Mouse (Mus musculus): ENCODE data around the gene Il20rb. TPM values are rescaled to one million over a fixed set of nuclear protein-coding genes. Genes with fewer than 3 reads are reported as not detected.

The Il20rb gene
- polyA plus RNA-seq, 1 experiment from 2014 or later, result 0.37 TPM

GRCm38 (mm10) chr9:100493611-100494261 lies 7.1 kb upstream of the Il20rb start:
- Histone ChIP-seq H3K9ac (no peak overlapping the region), H3K9me3 (replicated peaks) (no peaks in the 10 kb centered on the region), H3K4me2 (no peak overlapping the region), H3K36me3 (no peaks in the 10 kb centered on the region), H3K4me1 (replicated peaks) (no peaks in the 10 kb centered on the region), H3K27me3 (no peaks in the 10 kb centered on the region), H3K27ac (no peak overlapping the region), H3K4me3 (replicated peaks) (no peak overlapping the region)
- WGBS (ENCODE audit: insufficient replicate concordance), result 80% methylated on average over 5 of the region's 5 CpGs
- DNase-seq, result no peak
- ATAC-seq (ENCODE audit: low read depth), result no peak

DNA sequence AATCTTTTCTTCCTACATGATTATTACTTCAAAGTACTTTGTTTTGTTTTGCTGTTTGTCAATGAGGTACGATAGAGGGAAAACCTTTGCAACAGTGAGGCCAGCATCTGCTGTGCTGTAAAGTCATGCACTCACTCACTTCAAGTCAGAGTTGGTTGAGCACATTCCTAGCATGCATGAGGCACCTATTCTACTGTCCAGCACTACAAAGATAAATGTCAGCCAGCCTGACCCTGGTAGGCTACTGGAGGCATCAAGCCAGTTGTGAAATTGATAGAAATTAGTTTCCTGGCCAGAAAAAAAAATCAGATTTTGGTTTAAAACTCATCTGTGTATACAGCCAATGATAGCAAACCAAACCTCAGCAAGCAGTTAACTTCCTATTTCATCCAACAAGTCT lies 4.8 kb upstream of the Il20rb start:
- 81% methylated on average over 1 of the region's 1 CpGs for WGBS (ENCODE audit: insufficient replicate concordance)
- Histone ChIP-seq H3K4me3 (replicated peaks) (no peak overlapping the region), H3K4me2 (no peak overlapping the region), H3K27me3 (no peaks in the 10 kb centered on the region), H3K4me1 (replicated peaks) (peaks cover 3% of the 10 kb centered on the region; the same call in 1 of the 2 replicates), H3K9ac (no peak overlapping the region), H3K36me3 (no peaks in the 10 kb centered on the region), H3K9me3 (replicated peaks) (no peaks in the 10 kb centered on the region), H3K27ac (no peak overlapping the region)
- DNase-seq, result no peak
- no peak for ATAC-seq (ENCODE audit: low read depth)

DNA sequence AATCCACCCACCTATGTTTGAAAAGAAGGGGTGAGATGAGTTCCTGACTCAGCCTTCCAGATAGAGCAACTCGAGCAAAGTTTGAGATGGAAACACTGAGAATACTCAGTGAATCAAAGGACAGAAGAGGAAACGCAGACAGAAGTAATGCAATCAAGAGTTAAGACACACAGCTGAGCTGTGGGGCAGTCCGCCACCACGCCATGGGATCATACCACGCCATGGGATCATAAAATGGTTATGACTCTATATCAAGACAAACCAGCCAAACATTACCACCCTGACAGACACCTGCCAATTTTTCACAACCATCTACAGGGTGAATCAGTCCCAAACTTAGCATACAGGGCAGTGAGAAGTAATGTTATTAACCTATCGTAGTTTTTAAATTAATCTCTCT lies 2.4 kb upstream of the Il20rb start:
- Histone ChIP-seq H3K4me3 (replicated peaks) (no peak overlapping the region), H3K27ac (no peak overlapping the region), H3K9me3 (replicated peaks) (no peaks in the 10 kb centered on the region), H3K4me2 (no peak overlapping the region), H3K4me1 (replicated peaks) (peaks cover 6% of the 10 kb centered on the region; the same call in 1 of the 2 replicates), H3K36me3 (no peaks in the 10 kb centered on the region), H3K27me3 (no peaks in the 10 kb centered on the region), H3K9ac (no peak overlapping the region)
- ATAC-seq (ENCODE audit: low read depth), result no peak
- WGBS (ENCODE audit: insufficient replicate concordance), result 78% methylated on average over 6 of the region's 6 CpGs
- no peak for DNase-seq

DNA sequence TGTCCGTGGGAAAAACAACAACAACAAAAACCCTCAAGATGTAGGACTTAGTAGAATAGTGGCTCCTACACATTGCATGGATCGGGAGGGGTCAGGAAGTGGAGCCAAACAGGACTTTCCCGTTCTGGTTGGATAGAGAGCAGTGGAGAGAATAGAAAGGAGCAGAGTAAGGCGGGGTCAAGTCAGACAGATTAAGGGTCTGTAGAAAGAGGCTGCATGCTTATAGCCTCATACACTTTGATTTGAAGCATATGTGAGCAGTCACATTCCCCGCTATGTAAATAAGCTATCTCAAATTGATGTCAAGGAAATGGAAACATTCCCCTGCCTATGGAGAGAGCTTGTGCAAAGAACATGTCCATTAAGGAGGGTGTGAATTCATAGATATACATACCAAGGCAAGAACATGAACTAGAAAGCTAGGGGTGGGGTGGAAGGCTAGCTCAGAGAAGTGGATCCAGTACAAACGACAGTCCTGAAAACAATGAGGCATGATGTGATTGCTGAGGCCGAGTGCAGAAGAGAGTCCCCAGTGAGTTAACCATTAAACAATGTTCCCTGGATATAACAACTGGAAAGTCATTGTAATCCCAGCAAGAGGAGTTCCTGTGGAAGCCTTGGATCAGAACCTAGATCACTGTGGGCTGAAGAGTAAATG lies 1.6 kb upstream of the Il20rb start:
- Histone ChIP-seq H3K9ac (no peak overlapping the region), H3K4me1 (replicated peaks) (peaks cover 6% of the 10 kb centered on the region; the same call in 1 of the 2 replicates), H3K4me2 (no peak overlapping the region), H3K4me3 (replicated peaks) (no peak overlapping the region), H3K27ac (no peak overlapping the region), H3K9me3 (replicated peaks) (no peaks in the 10 kb centered on the region), H3K36me3 (no peaks in the 10 kb centered on the region), H3K27me3 (no peaks in the 10 kb centered on the region)
- DNase-seq (no peak), ATAC-seq (ENCODE audit: low read depth) (no peak)
- WGBS (ENCODE audit: insufficient replicate concordance), result 71% methylated on average over 7 of the region's 7 CpGs

GRCm38 (mm10) chr9:100483318-100483717 lies 3.3 kb downstream of the Il20rb start:
- no peak overlapping the region for H3K27ac ChIP-seq
- 72% methylated on average over 5 of the region's 5 CpGs for WGBS (ENCODE audit: insufficient replicate concordance)
- H3K27me3 ChIP-seq, result no peaks in the 10 kb centered on the region
- no peak overlapping the region for H3K4me3 ChIP-seq (replicated peaks)
- H3K4me1 ChIP-seq (replicated peaks), result peaks cover 6% of the 10 kb centered on the region; the same call in 1 of the 2 replicates
- no peak for DNase-seq
- H3K9ac ChIP-seq, result no peak overlapping the region
- no peak for ATAC-seq (ENCODE audit: low read depth)
- H3K36me3 ChIP-seq, result no peaks in the 10 kb centered on the region
- H3K4me2 ChIP-seq, result no peak overlapping the region
- H3K9me3 ChIP-seq (replicated peaks), result no peaks in the 10 kb centered on the region

DNA sequence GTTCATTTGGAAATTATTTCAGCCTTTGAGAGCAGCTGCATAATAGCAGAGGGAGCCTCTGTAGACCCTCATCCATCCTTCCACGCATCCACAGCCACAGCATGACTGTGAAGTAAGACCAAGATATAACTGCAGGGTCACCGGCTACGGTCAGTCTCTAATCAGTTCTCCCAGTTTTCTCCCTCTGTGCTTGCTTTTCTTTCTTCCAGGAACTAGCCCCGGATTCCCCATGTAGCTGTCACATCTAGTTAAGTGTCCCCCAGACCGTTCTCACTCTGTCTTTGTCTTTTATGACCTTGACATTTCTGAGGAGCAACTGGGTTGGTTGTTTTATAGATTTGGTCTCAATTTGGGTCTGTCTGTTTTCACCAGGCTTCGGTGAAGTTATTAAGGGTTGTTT lies 5.0 kb downstream of the Il20rb start:
- no peak for ATAC-seq (ENCODE audit: low read depth)
- no peak overlapping the region for H3K4me3 ChIP-seq (replicated peaks)

DNA sequence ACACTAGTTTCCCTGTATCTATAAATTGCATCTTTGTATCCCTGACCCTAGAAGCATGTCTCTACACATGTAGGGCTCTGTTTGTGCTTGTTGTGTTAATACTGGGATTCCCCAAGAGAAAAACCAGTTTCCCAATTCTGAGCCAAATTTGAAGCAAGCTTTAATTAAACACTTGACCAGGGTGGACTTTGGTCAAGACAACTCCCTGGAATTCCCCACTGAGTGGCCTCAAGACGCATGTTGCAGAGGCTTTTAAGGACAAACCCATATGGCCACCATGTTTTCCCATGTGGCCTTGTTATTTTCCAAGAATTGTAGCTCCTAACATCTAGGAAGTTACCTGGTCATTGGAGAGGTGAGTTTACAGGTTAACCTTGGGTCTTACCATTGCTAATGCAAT lies 12.5 kb downstream of the Il20rb start:
- no peaks in the 10 kb centered on the region for H3K9me3 ChIP-seq (replicated peaks)
- H3K27ac ChIP-seq, result no peak overlapping the region
- H3K36me3 ChIP-seq, result no peaks in the 10 kb centered on the region
- H3K4me3 ChIP-seq (replicated peaks), result no peak overlapping the region
- no peak overlapping the region for H3K4me2 ChIP-seq
- DNase-seq (no peak), ATAC-seq (ENCODE audit: low read depth) (no peak)
- WGBS (ENCODE audit: insufficient replicate concordance), result 73% methylated on average over 1 of the region's 1 CpGs
- H3K9ac ChIP-seq, result no peak overlapping the region
- H3K27me3 ChIP-seq, result no peaks in the 10 kb centered on the region
- H3K4me1 ChIP-seq (replicated peaks), result no peaks in the 10 kb centered on the region

More for the DNA sequence above, 5.0 kb downstream of the Il20rb start:
- DNase-seq, result no peak
- H3K4me2 ChIP-seq, result no peak overlapping the region
- WGBS (ENCODE audit: insufficient replicate concordance), result 73% methylated on average over 6 of the region's 6 CpGs
- H3K27ac ChIP-seq, result no peak overlapping the region
- H3K36me3 ChIP-seq, result no peaks in the 10 kb centered on the region
- no peaks in the 10 kb centered on the region for H3K27me3 ChIP-seq
- no peaks in the 10 kb centered on the region for H3K9me3 ChIP-seq (replicated peaks)
- no peak overlapping the region for H3K9ac ChIP-seq
- peaks cover 5% of the 10 kb centered on the region; the same call in 1 of the 2 replicates for H3K4me1 ChIP-seq (replicated peaks)

DNA sequence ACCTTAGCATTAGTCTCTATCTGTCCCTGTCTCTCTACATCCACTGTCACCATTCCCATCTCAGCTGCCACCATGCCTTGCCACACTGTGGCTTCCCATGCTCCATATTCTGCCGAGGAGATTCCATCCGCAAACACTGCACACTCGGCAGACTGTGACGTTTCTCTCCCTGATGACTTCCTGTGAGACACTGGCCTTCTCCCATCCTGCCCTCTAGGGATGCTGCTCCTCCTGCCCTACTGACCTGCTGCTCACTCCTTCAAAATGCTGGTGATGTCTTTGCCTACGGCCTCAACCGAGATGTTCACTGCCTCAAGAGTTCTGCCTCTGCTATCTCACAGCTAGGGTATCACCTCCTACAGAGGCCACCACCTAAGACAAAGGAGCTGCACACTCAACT lies 13.2 kb downstream of the Il20rb start:
- Histone ChIP-seq H3K4me3 (replicated peaks) (no peak overlapping the region), H3K9ac (no peak overlapping the region), H3K9me3 (replicated peaks) (no peaks in the 10 kb centered on the region), H3K27ac (no peak overlapping the region), H3K27me3 (no peaks in the 10 kb centered on the region), H3K36me3 (no peaks in the 10 kb centered on the region), H3K4me2 (no peak overlapping the region), H3K4me1 (replicated peaks) (no peaks in the 10 kb centered on the region)
- 73% methylated on average over 6 of the region's 6 CpGs for WGBS (ENCODE audit: insufficient replicate concordance)
- ATAC-seq (ENCODE audit: low read depth) (no peak), DNase-seq (no peak)

GRCm38 (mm10) chr9:100472931-100473330 lies 13.7 kb downstream of the Il20rb start:
- ATAC-seq (ENCODE audit: low read depth) (no peak), DNase-seq (no peak)
- 83% methylated on average over 8 of the region's 8 CpGs for WGBS (ENCODE audit: insufficient replicate concordance)
- no peak overlapping the region for H3K9ac ChIP-seq
- no peaks in the 10 kb centered on the region for H3K36me3 ChIP-seq
- H3K4me1 ChIP-seq (replicated peaks), result no peaks in the 10 kb centered on the region
- no peak overlapping the region for H3K27ac ChIP-seq
- no peak overlapping the region for H3K4me3 ChIP-seq (replicated peaks)
- H3K9me3 ChIP-seq (replicated peaks), result no peaks in the 10 kb centered on the region
- H3K27me3 ChIP-seq, result no peaks in the 10 kb centered on the region
- H3K4me2 ChIP-seq, result no peak overlapping the region

- Histone ChIP-seq H3K27me3 (no peaks in the 10 kb centered on the region), H3K4me1 (replicated peaks) (no peaks in the 10 kb centered on the region), H3K4me3 (replicated peaks) (no peak overlapping the region), H3K9me3 (replicated peaks) (no peaks in the 10 kb centered on the region), H3K9ac (no peak overlapping the region), H3K27ac (no peak overlapping the region), H3K4me2 (no peak overlapping the region), H3K36me3 (no peaks in the 10 kb centered on the region)
- DNase-seq (no peak), ATAC-seq (ENCODE audit: low read depth) (no peak)
- 53% methylated on average over 4 of the region's 4 CpGs for WGBS (ENCODE audit: insufficient replicate concordance)
Observed at GRCm38 (mm10) chr9:100471605-100471953, 15.0 kb downstream of the Il20rb start.

DNA sequence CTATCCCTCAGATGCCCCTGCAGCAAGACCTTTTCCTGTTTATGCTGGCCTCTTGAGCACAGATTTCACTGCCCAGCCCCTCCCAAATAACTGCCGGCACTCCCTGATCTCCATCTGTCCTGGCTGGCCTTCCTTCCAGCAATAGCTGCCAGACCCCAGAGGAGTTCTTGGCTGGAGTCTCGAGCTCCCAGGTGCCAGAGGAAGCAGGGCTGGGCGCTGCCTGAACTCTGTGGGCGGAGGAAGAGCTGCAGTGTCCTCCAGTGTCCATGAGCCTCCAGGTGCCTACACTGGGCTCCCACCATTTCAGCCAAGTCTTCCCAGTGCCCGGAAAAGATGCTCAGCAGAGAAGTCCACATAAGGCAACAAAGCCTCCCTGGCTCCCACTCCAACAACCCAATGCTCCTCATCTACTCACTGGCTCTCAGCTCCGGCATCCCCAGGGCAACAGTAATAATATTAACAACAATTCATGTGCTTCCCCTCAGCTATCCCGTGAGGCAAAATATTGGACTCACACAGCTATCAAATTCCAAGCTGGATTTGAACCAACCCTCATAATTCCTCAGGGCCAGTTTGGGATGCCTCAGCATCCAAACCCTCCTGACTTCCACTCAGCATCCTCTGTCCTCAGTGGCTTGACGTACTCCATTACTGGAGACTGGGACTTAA lies 15.5 kb downstream of the Il20rb start:
- no peak overlapping the region for H3K27ac ChIP-seq
- H3K4me2 ChIP-seq, result no peak overlapping the region
- H3K4me3 ChIP-seq (replicated peaks), result no peak overlapping the region
- ATAC-seq (ENCODE audit: low read depth) (no peak), DNase-seq (no peak)
- 62% methylated on average over 8 of the region's 8 CpGs for WGBS (ENCODE audit: insufficient replicate concordance)
- H3K9ac ChIP-seq, result no peak overlapping the region
- no peaks in the 10 kb centered on the region for H3K9me3 ChIP-seq (replicated peaks)
- no peaks in the 10 kb centered on the region for H3K36me3 ChIP-seq
- H3K4me1 ChIP-seq (replicated peaks), result no peaks in the 10 kb centered on the region
- no peaks in the 10 kb centered on the region for H3K27me3 ChIP-seq
